Mouse (Mus musculus) heart, embryonic 16.5 days (tissue): ENCODE data around the gene Nectin2. TPM values are rescaled to one million over a fixed set of nuclear protein-coding genes. Genes with fewer than 3 reads are reported as not detected.

ENCODE experiments used
- ATAC-seq: fragments of 200-750 bp; cut with Nextera tagmentation; replicated peaks from 2 replicates; pipeline ENCODE4 v1.8.0; 2017; ENCODE audit warnings: moderate number of reproducible peaks; ENCODE audit not compliant: insufficient read depth, low FRiP score; ENCODE audit errors: extremely low read depth
- H3K27ac ChIP-seq: fragments of 300-500 bp; sonication (generic); 2 replicates; pipeline ENCODE4 v1.5.1; 2014; ENCODE audit warnings: mild to moderate bottlenecking, low read length, control low read depth, moderate library complexity
- H3K27me3 ChIP-seq: fragments of 300-500 bp; sonication (generic); 2 replicates; pipeline ENCODE4 v1.6.1; 2014; ENCODE audit warnings: low read length, mixed read lengths; ENCODE audit not compliant: control insufficient read depth, insufficient read depth
- H3K36me3 ChIP-seq: fragments of 300-500 bp; sonication (generic); 2 replicates; pipeline ENCODE4 v1.6.1; 2014; ENCODE audit not compliant: control insufficient read depth, insufficient read depth
- H3K4me1 ChIP-seq: fragments of 300-500 bp; sonication (generic); 2 replicates; pipeline ENCODE4 v1.6.1; 2014; ENCODE audit warnings: low read length, mixed read lengths; ENCODE audit not compliant: control insufficient read depth, insufficient read depth
- H3K4me2 ChIP-seq: fragments of 300-500 bp; sonication (generic); 2 replicates; pipeline ENCODE4 v1.6.1; 2014; ENCODE audit warnings: low read depth, mild to moderate bottlenecking, control low read depth, low read length
- H3K4me3 ChIP-seq: fragments of 300-500 bp; sonication (generic); 2 replicates; pipeline ENCODE4 v1.5.1; 2014; ENCODE audit warnings: mild to moderate bottlenecking, control low read depth, low read length
- H3K9ac ChIP-seq: fragments of 300-500 bp; sonication (generic); 2 replicates; pipeline ENCODE4 v1.6.1; 2014; ENCODE audit warnings: low read length, control low read depth
- H3K9me3 ChIP-seq: fragments of 300-500 bp; sonication (generic); replicated peaks from 2 replicates; pipeline ENCODE4 v1.6.1; 2016; ENCODE audit warnings: low read length; ENCODE audit not compliant: control insufficient read depth
- WGBS: fragments of 180-500 bp; shearing (Covaris S2); extraction: QIAGEN DNeasy Blood & Tissue Kit; methylation state at CpG from one replicate; pipeline ENCODE4 v1.1.7; 2014; 5-methylcytosine and 5-hydroxymethylcytosine counted together
- polyA plus RNA-seq: library from polyadenylated mRNA; unstranded; fragments of >200 nt; fragmentation: Nextera tagmentation; extraction: Ambion mirVana; gene quantifications from 2 replicates; pipeline ENCODE4 v1.2.1, GENCODE M21; 2015

Nectin2 gene
- polyA plus RNA-seq, 1 experiment from 2014 or later, result 63.5 TPM

- 44% methylated on average over 4 of the region's 4 CpGs for WGBS
- H3K4me3 ChIP-seq, result no peak overlapping the region
These were observed 37.1 kb downstream of the Nectin2 start for GRCm38 (mm10) chr7:19713196-19713595.

GRCm38 (mm10) chr7:19712414-19712813 lies 37.9 kb downstream of the Nectin2 start:
- Histone ChIP-seq H3K27me3 (no peaks in the 10 kb centered on the region), H3K36me3 (peaks cover 44% of the 10 kb centered on the region), H3K4me3 (no peak overlapping the region), H3K27ac (no peak overlapping the region), H3K4me2 (no peak overlapping the region), H3K9ac (no peak overlapping the region), H3K9me3 (no peaks in the 10 kb centered on the region), H3K4me1 (peaks cover 19% of the 10 kb centered on the region)
- no peak for ATAC-seq
- WGBS, result 70% methylated on average over 4 of the region's 4 CpGs

More at GRCm38 (mm10) chr7:19713196-19713595, 37.1 kb downstream of the Nectin2 start:
- no peak for ATAC-seq
- Histone ChIP-seq H3K9me3 (no peaks in the 10 kb centered on the region), H3K27me3 (no peaks in the 10 kb centered on the region), H3K9ac (no peak overlapping the region), H3K36me3 (peaks cover 38% of the 10 kb centered on the region), H3K4me1 (peaks cover 19% of the 10 kb centered on the region), H3K27ac (no peak overlapping the region), H3K4me2 (no peak overlapping the region)

- H3K4me3 ChIP-seq, result no peak overlapping the region
- no peak overlapping the region for H3K27ac ChIP-seq
- no peaks in the 10 kb centered on the region for H3K9me3 ChIP-seq
- no peak overlapping the region for H3K4me2 ChIP-seq
- WGBS, result 89% methylated on average over 10 of the region's 10 CpGs
- peaks cover 51% of the 10 kb centered on the region for H3K36me3 ChIP-seq
- peaks cover 12% of the 10 kb centered on the region for H3K4me1 ChIP-seq
- no peak for ATAC-seq
- no peak overlapping the region for H3K9ac ChIP-seq
- no peaks in the 10 kb centered on the region for H3K27me3 ChIP-seq
These were observed 39.6 kb downstream of the Nectin2 start for GRCm38 (mm10) chr7:19710650-19711049.

- peaks cover 38% of the 10 kb centered on the region for H3K36me3 ChIP-seq
These were observed 45.0 kb downstream of the Nectin2 start for GRCm38 (mm10) chr7:19705271-19705670.

GRCm38 (mm10) chr7:19704475-19704874 lies 45.8 kb downstream of the Nectin2 start:
- ATAC-seq, result no peak
- H3K4me2 ChIP-seq, result no peak overlapping the region
- peaks cover 13% of the 10 kb centered on the region for H3K4me1 ChIP-seq
- no peak overlapping the region for H3K27ac ChIP-seq
- peaks cover 33% of the 10 kb centered on the region for H3K36me3 ChIP-seq
- no peaks in the 10 kb centered on the region for H3K27me3 ChIP-seq
- no peaks in the 10 kb centered on the region for H3K9me3 ChIP-seq
- H3K4me3 ChIP-seq, result no peak overlapping the region
- no peak overlapping the region for H3K9ac ChIP-seq
- WGBS, result 88% methylated on average over 4 of the region's 4 CpGs

More at GRCm38 (mm10) chr7:19705271-19705670, 45.0 kb downstream of the Nectin2 start:
- 96% methylated on average over 7 of the region's 7 CpGs for WGBS
- ATAC-seq, result no peak
- Histone ChIP-seq H3K4me3 (no peak overlapping the region), H3K9me3 (no peaks in the 10 kb centered on the region), H3K27ac (no peak overlapping the region), H3K4me1 (peaks cover 8% of the 10 kb centered on the region), H3K9ac (no peak overlapping the region), H3K4me2 (no peak overlapping the region), H3K27me3 (no peaks in the 10 kb centered on the region)

- H3K36me3 ChIP-seq, result peaks cover 24% of the 10 kb centered on the region
- 86% methylated on average over 16 of the region's 16 CpGs for WGBS
These were observed 47.3 kb downstream of the Nectin2 start for GRCm38 (mm10) chr7:19702859-19703555.

GRCm38 (mm10) chr7:19701069-19701761 lies 49.1 kb downstream of the Nectin2 start:
- Histone ChIP-seq H3K9ac (peak overlapping the region; percentile 57), H3K9me3 (no peaks in the 10 kb centered on the region), H3K27me3 (no peaks in the 10 kb centered on the region), H3K36me3 (peaks cover 22% of the 10 kb centered on the region), H3K4me1 (peaks cover 30% of the 10 kb centered on the region), H3K4me3 (no peak overlapping the region), H3K4me2 (peak overlapping the region; percentile 31; the same call in 1 of the 2 replicates), H3K27ac (peak overlapping the region; percentile 84)
- 29% methylated on average over 22 of the region's 22 CpGs for WGBS
- ATAC-seq, result peak; percentile 47

More at GRCm38 (mm10) chr7:19702859-19703555, 47.3 kb downstream of the Nectin2 start:
- Histone ChIP-seq H3K27me3 (no peaks in the 10 kb centered on the region), H3K4me3 (no peak overlapping the region), H3K4me2 (no peak overlapping the region), H3K9ac (no peak overlapping the region), H3K4me1 (peaks cover 27% of the 10 kb centered on the region), H3K27ac (no peak overlapping the region), H3K9me3 (no peaks in the 10 kb centered on the region)
- no peak for ATAC-seq

- no peak for ATAC-seq
- Histone ChIP-seq H3K27ac (peak overlapping the region; percentile 84), H3K4me2 (peak overlapping the region; percentile 31; the same call in 1 of the 2 replicates), H3K4me1 (peaks cover 30% of the 10 kb centered on the region), H3K36me3 (peaks cover 20% of the 10 kb centered on the region), H3K9me3 (no peaks in the 10 kb centered on the region), H3K9ac (peak overlapping the region; percentile 57), H3K4me3 (no peak overlapping the region), H3K27me3 (no peaks in the 10 kb centered on the region)
- 51% methylated on average over 12 of the region's 12 CpGs for WGBS
These were observed 49.8 kb downstream of the Nectin2 start for GRCm38 (mm10) chr7:19700299-19701068.
